Mouse (Mus musculus) bone marrow macrophage, adult 2 months (primary cell): ENCODE data around the gene Crybb1.

Experiments
- CTCF ChIP-seq: IDR thresholded peaks from 2 replicates; pipeline ENCODE4 v1.5.1; 2012; ENCODE audit warnings: low read depth, mild to moderate bottlenecking, low read length, moderate library complexity
- POLR2A ChIP-seq: IDR thresholded peaks from 2 replicates; pipeline ENCODE4 v1.6.1; 2012; ENCODE audit warnings: mild to moderate bottlenecking, low read depth, low read length, borderline replicate concordance

GRCm38 (mm10) chr5:112317328-112317727 is 61.7 kb downstream of the Crybb1 start:
- TF ChIP-seq POLR2A (no peak), CTCF (no peak)
